Mouse (Mus musculus) left cerebral cortex, postnatal 4 days (tissue): ENCODE measurements around the gene Ocm. TPM values are rescaled to one million over a fixed set of nuclear protein-coding genes. Genes with fewer than 3 reads are reported as not detected.

Experiments
- total RNA-seq, 2 experiments: library from RNA; stranded (reverse); gene quantifications; 2 replicates each; pipeline ENCODE4 v1.2.3; 2021

Ocm gene
- total RNA-seq, 2 experiments from 2014 or later = 0.93 TPM; not detected in 1

Other genes starting within 250 kb of the Ocm start
- gene Eif2ak1, start 208.9 kb downstream of the Ocm start, total RNA-seq = 10 to 100 TPM; 41.1 to 42.9 TPM
- under 1 TPM; 0.20 to 0.22 TPM for gene Ankrd61, start 129.0 kb downstream of the Ocm start, total RNA-seq
- gene Aimp2, start 116.8 kb downstream of the Ocm start, total RNA-seq = 10 to 100 TPM; 58.1 to 59.7 TPM
- 10 to 100 TPM; 17.2 to 23.2 TPM for gene Pms2, start 116.7 kb downstream of the Ocm start, total RNA-seq
- 1 to 10 TPM; 1.9 to 2.1 TPM for gene Gm42421, start 98.5 kb downstream of the Ocm start, total RNA-seq
- 1 to 10 TPM; 4.7 to 6.0 TPM for gene Rsph10b, start 93.6 kb downstream of the Ocm start, total RNA-seq
- 10 to 100 TPM; 60.2 to 67.6 TPM for gene Ccz1, start 11.8 kb downstream of the Ocm start, total RNA-seq
- 10 to 100 TPM; 87.1 to 89.8 TPM for gene Lmtk2, start 73.8 kb upstream of the Ocm start, total RNA-seq
- under 1 TPM; 0.38 to 0.42 TPM for gene Bhlha15, start 163.6 kb upstream of the Ocm start, total RNA-seq
- gene Tecpr1, start 196.9 kb upstream of the Ocm start, total RNA-seq = 10 to 100 TPM; 72.6 to 83.1 TPM
- gene Bri3, start 217.8 kb upstream of the Ocm start, total RNA-seq = 10 to 100 TPM; 68.9 to 72.5 TPM